Mouse (Mus musculus) kidney, adult 18-20 months (tissue): ENCODE results near the gene Gimap8.
"Not testable (repeated sequence)": the region's sequence is repeated elsewhere in the genome, so short reads cannot be mapped to it uniquely, and the experiment has no call there.

Source experiments
- DNase-seq: peaks from one replicate; pipeline ENCODE4 v3.0.0; 2021

Gimap8 gene

DNA sequence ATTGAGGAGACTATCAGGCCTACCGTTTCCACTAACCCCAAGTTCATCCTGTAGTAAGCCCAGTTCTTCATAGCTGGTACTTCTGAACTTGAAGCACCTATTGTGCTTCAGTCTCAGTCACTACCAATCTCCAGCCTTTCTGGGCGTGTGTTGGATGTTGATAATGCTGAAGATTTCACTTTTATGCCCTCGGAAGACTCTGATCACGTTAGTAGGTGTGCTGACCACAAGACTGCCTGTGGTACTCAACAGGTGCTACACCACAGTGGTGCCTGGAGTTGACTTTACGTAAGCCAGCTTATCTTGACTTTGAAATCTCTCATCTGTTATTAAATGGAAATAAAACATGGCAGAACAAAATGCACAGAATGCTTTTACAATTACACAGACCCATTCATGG, 33.4 kb downstream of the Gimap8 start:
- DNase-seq = no peak

DNA sequence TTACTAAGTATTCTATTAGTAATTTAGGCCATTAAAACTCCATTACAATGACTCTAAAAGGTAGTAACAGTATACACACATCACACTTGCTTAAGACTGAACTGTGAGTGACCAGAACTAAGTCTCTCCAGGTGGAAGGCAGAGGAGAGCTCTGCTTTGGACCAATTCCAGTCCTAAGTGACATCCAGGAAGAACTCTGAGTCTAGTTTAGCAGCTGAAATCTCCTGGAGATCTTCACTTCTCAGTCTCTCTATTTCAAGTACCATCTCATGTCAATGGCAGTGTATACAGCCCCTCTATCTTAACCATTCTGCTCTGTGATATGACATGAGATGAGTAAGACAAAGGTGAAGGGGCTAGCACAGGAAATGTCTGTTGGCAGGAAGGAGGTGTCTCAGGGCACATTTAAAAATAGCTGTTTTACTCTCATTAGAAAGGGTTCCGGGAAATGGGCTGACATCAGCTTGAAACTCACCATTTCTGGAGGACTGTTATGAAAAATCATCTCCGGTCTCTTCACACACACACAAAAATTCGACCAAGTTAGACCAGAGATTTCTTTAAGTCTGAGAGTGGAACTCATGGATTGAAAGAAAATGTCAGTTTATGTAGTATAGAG, 34.5 kb downstream of the Gimap8 start:
- no peak for DNase-seq

- DNase-seq = no peak
Observed at GRCm38 (mm10) chr6:48682271-48682670, 35.2 kb downstream of the Gimap8 start.

DNA sequence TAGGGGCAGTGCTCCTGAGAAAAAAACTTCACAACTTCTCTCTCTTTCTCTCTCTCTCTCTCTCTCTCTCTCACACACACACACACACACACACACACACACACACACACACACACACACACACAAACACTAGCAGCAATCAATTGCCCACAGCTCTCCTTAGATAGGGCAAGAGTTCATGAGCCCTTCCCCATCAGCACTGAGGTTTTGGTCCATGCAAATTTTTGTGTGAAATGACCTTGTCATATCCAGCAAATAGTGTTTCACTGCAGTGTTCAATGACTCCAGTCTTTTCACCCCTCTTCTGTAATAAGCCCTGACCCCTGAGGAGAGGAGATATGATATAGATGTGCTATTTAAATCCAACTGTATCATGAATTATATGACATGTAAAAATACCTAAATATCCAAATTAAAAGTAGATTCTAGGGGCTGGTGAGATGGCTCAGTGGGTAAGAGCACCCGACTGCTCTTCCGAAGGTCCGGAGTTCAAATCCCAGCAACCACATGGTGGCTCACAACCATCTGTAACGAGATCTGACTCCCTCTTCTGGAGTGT, 36.3 kb downstream of the Gimap8 start:
- not testable (repeated sequence) for DNase-seq

DNA sequence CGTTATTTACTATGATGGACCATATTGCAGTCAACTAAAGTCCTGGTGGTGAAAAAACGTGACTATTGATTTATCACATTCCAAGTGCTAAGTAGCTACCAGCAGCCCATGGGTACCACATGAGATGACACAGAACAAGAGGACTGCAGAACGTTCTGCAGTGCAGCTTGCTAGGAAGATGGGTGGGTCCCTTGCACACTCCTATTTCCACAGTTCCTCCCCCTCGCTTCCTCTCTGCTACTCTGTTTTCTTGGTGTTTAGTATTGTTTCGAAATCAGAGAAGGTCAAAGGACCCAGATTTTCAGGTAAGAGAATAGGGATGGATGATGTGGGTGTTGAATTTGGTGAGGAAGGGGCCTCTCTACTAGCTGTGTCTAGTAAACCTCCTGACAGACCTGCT, 37.3 kb downstream of the Gimap8 start, which contains the start of gene Gimap4:
Gene Gimap4, plus strand, starts transcription at position 231 of the 400 bp plus-strand sequence.
- no peak for DNase-seq

- DNase-seq = no peak
Observed at GRCm38 (mm10) chr6:48684806-48685205, 37.8 kb downstream of the Gimap8 start.

DNA sequence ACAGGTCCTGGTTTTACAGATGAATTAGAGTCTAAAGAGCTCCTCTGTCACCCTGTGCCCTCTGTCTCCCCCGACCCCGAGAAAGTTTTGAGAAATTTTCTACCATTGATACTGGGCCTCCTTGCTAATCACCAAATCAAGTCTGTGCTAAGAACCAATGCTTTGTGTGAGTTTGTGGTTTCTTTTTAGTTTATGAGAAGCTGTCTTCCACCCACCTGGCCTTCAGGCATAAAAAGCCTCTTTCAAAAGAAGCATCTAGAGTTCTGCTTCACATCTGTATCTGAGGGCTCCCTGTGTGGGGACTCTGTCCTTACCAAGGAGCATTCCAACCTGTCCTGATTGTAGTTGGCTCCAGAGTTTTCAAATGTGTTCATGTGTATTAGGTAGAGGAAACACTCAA, 38.2 kb downstream of the Gimap8 start:
- DNase-seq = no peak

DNA sequence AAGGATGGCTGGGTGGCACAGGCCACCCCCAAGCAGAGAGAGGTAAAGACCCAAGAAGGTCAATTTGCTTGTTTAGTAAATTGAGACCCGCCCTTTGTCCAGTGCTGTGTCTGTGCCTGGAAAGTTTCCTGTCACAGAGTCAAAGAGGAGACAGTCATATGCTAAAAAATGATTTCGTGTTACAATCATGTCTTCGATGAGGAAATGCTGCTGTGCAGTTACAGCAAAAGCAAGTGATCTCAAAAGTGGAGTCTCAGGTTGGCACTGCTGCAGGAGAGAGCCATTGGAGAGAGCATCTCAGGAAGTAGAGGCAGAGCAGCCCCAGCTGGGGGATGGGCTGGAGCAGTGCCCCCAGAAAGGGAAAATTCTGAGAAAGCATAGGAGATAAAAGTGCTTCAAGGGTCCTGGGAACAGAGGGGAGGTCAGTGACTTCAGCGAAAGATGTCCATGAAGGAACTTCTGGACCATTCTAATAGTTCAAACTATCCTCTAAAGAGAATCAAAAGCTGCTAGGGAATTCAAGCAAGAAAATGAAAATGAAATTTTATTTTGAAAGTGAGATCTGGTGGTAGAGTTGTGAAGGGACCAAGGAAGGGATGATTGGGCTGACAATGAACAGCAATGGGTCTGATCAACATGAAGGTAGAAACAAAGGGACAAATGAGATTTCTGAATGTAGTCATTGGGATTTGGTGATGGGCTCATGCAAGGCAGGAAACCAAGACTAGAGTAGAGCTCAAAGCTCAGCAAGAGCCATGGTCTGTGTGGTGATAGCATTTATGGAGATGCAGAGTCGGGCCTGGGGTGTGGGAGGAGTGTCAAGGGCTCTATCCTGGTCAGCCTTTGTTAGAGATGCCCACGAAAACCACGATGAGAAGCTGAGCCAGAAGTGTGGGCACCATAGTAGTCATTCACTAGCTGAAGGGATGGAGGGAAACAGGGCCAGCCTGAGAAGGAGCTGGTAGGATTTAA, 38.9 kb downstream of the Gimap8 start:
- DNase-seq = no peak

DNA sequence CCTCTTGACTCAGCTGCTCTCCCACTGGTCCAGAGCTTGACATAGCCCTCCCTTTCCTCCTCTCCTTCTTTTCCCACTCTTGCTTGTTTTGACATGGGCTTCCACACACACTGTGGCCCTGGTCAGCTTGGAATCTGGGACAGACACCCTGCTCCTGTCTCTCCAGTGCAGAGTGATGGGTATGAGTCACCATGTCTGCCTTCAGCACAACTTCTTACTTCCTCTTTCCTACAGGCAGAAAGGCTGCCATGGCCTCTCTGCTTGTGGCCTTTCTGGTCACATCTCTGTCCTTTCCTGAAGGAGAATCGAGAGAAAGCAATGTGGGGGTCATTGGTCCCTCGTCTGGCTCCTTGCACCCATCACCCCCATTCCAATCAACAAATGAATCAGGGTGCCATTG, 40.0 kb downstream of the Gimap8 start:
- no peak for DNase-seq

DNA sequence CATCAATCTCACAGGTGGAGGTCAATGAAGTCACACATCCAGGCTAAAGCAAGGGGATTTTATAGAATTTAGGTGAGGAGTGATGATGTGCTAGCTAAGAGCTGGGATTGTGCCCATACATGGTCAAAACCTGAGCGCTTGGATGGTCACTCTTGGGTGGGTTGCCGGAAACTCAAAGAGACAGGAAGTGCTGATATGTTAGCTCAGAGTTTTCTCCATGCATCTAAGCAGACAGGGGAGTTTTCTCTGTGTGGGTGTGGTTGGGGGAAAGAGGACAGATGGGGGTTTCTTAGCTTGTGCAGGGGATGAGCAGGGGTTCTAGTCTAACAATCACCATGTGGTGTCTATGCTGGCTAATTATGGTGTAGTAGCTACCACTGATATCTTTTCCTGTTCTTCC, 42.3 kb downstream of the Gimap8 start:
- no peak for DNase-seq

DNA sequence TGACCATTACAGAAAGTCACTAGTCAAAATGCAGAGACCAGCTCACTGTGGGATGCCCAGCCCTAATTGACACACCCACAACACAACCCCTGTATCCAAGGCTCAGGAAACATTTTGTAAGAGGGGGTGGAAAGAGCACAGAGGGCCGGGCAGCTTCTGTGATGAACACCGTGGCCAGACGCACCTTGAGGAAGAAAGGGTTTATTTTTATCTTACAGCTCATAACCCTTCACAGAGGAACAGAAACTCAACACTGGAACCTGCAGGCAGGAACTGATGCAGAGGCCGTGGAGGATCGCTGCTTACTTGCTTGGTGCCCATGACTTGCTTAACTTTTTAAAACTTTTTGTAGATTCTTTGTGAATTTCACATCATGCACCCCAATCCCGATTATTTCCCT, 45.9 kb downstream of the Gimap8 start:
- DNase-seq = no peak

DNA sequence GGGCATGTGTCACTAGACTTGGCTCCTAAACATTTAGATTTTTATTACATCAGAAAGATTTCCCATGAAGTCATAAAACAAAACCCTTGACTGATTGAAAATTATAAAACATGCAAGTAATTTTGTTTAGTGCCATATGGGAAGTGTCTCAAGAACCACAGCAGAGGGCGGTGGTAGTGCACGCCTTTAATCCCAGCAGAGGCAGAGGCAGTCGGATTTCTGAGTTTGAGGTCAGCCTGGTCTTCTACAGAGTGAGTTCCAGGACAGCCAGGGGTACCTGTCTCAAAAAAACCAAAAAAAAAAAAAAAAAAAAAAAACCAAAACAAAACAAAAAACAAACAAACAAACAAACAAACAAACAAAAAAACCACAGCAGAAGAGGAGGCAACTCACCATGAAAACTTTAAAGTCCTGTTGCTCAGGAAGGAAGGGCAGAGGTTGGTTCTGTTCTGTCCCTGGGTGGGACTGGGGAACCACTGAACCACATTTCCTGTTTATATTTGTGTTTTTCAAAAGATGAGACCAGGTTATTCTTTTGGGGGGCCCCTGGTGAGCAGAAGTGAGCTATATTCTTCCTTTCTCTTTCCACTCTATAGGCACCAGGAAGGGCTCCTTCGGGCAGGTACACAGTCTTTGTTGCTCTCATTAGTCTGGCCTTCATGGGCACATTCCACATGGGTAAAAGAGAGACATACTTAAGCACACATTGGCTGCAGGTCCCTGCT, 50.0 kb downstream of the Gimap8 start:
- DNase-seq = no peak

GRCm38 (mm10) chr6:48697555-48697930, 50.5 kb downstream of the Gimap8 start:
- DNase-seq = no peak

DNA sequence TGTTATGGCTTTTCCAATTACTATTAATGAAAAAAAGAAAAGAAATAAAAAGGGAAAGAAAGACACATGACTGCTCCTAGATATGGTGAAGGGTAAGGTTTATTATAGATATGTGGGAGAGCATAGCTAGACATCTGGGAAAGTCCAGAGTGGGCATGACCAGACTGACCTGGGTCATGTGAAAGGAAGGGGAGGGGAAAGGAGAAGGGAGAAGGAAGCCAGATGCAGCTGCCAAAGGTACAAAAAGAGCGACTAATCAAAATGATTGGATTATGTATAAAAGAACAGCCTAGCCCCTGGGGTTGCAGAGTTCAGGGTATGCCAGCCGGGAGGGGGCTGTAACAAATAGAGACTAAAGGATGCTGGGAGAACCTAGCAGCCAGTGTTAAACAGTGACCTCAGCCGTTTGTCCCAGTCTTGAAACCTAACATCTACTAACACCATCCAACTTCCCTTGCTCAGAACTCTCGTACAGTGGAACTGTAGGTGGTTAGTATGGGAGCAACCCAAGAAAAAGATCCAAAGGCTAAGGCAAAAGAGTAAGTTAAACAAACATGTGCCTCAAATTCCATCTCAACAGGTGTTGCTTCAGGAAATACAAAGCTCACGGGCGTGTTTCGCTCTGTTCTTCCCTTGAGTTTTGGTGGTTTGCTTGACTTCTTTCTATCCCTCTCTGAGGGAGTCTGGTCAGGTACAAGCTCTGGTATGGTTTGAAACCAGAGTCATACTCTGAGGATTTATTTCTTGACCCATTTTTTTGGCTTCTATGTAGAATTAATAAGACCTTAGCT, 51.2 kb downstream of the Gimap8 start:
- DNase-seq = no peak

DNA sequence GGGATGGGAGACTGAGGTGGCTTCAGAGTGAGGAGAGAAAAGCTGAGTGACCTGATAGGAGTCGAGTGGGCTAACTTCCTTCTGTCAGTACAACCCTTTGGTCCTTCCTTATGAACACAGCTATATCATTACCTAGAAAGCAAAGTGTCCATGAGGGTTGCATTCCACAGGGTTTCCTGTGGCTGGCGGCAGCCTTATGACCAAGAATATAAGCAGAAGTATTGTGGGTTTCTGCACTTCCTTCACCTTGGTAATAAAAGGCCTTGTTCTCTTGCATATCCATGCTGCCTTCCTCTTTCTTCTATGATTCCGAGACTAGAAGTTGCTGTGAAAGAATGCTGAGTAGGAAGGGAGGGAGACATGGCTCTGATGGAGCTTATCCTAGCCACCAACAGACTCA, 51.9 kb downstream of the Gimap8 start:
- no peak for DNase-seq

DNA sequence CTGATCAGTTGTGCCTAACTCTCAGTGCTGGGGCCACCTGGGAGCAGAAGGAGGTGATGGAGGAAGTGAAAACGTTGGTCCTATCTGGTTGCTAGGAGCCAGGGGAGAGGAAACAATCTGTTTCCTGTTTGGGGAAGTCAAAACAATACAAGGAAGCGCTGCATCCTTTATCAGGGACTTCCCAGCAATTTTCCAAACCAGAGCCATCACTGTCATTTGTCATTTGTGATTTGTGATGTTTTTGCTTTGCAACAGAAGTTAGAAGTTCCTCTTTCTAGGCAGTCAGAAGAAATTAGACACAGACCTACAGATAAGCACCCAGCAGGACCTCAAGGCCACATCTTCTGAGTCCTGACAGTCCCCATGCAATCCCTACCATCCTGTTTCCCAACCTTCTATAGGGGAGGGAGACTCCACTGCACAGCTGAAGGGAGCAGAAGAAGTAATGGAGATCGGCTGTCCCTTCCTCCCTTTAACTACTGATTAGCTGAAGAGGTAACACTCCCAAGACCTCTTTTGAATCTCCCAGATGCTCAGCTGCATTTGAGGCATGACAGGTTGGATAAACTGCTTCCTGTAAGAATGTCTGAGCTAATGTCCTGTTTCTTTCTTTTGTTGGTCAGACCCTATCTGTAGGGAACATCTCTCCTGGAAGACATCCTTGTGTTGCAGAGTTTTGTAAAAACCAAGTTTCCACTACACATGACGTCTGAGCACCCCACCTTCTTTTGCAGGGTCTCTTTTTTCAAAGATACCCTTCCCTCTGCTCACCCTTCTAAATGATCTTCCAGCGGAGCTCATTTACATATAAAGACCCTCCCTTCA, 53.4 kb downstream of the Gimap8 start:
- no peak for DNase-seq

DNA sequence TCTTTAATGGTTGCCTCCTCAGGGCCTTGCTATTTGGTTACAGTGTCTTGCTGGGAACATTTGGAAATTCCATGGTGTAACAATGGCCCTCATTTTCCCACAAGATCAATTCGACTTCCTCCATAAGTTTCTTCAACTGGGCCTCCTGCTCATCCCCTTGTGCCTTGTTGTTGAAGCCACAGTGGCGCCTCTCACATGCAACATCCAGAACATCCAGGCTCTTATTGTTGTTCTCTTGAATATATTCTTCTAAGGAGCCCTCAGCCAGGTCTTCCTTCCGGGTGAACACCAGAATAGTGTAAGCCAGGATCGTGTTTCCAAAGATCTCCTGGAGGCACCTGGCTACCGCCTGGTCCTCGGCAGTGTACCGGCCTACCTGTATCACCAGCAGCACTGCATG, 55.1 kb downstream of the Gimap8 start:
- DNase-seq = no peak

DNA sequence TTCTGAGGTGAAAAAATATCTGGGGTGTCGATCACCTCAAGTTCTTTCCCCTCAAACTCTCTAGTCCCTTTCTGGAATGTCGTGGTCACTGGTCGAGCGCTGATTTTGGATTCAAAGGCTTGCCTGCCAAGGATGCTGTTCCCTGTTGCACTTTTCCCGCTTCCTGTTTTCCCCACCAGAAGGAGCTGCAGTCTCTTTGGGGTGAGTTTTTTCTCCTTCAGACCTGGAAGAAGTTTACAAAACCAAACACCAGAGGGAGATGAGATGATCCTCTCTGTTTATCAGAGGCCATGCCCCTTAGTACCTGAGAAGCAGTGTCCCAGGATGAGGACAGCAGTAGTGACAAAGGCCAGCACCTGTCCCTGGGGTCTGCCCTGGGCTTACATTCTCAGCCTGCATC, 55.6 kb downstream of the Gimap8 start:
- DNase-seq = no peak

DNA sequence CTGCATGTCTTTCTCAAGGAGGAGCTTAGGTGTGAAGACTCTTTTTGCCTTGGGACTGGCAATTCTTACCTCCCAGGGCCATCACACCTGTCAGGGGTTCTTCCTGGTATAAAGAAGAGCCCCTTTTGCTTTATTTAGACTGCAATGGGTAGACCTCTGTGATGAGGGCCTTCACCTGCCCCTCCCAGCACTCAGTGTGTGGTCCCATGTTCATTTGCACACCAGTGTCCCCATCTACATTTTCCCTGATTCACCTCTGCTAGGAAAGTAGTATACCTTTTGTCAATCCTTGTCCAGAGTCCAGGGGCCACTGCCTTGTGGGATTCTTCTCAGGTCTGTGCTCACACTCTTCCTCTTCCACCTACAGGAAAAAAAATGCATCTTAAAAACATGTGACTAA, 57.1 kb downstream of the Gimap8 start:
- DNase-seq = no peak

DNA sequence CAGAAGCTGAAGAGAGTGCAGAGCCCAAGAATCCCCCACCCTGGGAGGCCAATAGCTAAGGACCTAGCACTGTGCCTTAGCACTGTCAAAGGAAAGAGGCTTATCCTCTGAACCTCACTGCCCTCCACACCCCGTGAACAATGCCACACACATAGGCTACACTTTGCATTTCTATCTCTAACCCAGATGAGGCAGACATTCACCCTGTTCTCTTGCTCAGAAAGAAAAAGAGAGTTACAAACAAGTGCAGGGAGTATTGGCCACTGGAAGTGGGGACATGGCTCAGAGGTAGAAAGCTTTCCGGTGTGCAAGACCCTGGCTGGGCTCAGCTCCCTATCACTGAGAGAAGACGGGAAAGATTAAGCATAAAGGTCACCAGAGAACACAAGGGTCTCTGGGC, 59.1 kb downstream of the Gimap8 start:
- no peak for DNase-seq
